Mouse (Mus musculus) kidney, embryonic 16.5 days (tissue): ENCODE measurements around the gene Ttc23. TPM values are rescaled to one million over a fixed set of nuclear protein-coding genes. Genes with fewer than 3 reads are reported as not detected.

Experiments
- ATAC-seq: fragments of 200-750 bp; cut with Nextera tagmentation; 2 replicates; pipeline ENCODE4 v1.8.0; 2017; ENCODE audit warnings: moderate TSS enrichment; ENCODE audit not compliant: low FRiP score, low TSS enrichment
- H3K27ac ChIP-seq: fragments of 300-500 bp; sonication (generic); 2 replicates; pipeline ENCODE4 v1.5.1; 2014; ENCODE audit warnings: low read length
- H3K27me3 ChIP-seq: fragments of 300-500 bp; sonication (generic); 2 replicates; pipeline ENCODE4 v1.6.1; 2014; ENCODE audit warnings: low read length, control low read depth, mixed read lengths; ENCODE audit not compliant: insufficient read depth
- H3K36me3 ChIP-seq: fragments of 300-500 bp; sonication (generic); 2 replicates; pipeline ENCODE4 v1.6.1; 2014; ENCODE audit warnings: low read length, control low read depth, mixed read lengths; ENCODE audit not compliant: insufficient read depth
- H3K4me1 ChIP-seq: fragments of 300-500 bp; sonication (generic); 2 replicates; pipeline ENCODE4 v1.6.1; 2014; ENCODE audit warnings: low read length, control low read depth, mixed read lengths; ENCODE audit not compliant: insufficient read depth
- H3K4me2 ChIP-seq: fragments of 300-500 bp; sonication (generic); replicated peaks from 2 replicates; pipeline ENCODE4 v1.6.1; 2014; ENCODE audit warnings: low read depth, low read length
- H3K4me3 ChIP-seq: fragments of 300-500 bp; sonication (generic); 2 replicates; pipeline ENCODE4 v1.5.1; 2014; ENCODE audit warnings: mild to moderate bottlenecking, low read length
- H3K9ac ChIP-seq: fragments of 300-500 bp; sonication (generic); replicated peaks from 2 replicates; pipeline ENCODE4 v1.6.1; 2014; ENCODE audit warnings: low read length
- H3K9me3 ChIP-seq: fragments of 300-500 bp; sonication (generic); 2 replicates; pipeline ENCODE4 v1.6.1; 2016; ENCODE audit warnings: low read length, control low read depth
- WGBS: fragments of 180-500 bp; shearing (Covaris S2); extraction: QIAGEN DNeasy Blood & Tissue Kit; methylation state at CpG from one replicate; pipeline ENCODE4 v1.1.7; 2014; 5-methylcytosine and 5-hydroxymethylcytosine counted together
- polyA plus RNA-seq: library from polyadenylated mRNA; unstranded; fragments of >200 nt; fragmentation: Nextera tagmentation; extraction: Ambion mirVana; gene quantifications from 2 replicates; pipeline ENCODE4 v1.2.1, GENCODE M21; 2015

Gene Ttc23
- polyA plus RNA-seq, 1 experiment from 2014 or later: 32.6 TPM

DNA sequence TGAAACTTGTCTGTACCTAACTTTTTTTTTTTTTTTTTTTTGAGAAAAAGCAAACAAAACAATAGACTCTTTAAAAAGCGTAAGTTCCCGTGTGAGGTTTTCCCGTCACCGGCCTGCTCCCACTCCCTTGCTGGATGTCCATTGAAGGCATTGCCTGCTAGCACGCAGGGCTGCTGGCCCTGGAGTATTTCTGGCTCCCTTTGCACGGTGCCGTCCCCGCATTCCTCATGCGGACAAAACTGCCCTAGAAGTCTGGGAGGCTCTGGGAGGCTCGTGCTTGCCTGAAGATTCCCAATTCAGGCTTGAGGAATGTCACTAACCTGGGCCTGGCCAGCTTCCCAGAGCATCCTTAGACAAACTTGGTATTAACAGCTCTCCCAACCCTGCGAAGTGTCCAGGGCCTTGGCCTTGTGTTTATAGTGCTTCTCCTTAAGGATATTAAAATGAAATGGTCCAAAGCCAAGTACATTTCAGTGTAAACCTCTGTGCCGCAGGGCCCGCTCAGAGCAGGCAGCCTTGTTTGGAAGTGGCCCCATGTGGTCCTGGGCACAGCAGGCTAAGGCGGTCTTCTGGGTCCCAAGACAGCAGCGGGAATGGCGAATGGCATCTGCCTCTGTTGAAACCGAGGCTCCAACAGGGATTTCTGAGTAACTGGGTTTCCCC, 54.2 kb downstream of the Ttc23 start:
- H3K9ac ChIP-seq: no peak overlapping the region
- WGBS: 80% methylated on average over 17 of the region's 17 CpGs
- no peaks in the 10 kb centered on the region for H3K27me3 ChIP-seq
- H3K4me1 ChIP-seq: no peaks in the 10 kb centered on the region
- peaks cover 14% of the 10 kb centered on the region for H3K36me3 ChIP-seq
- no peaks in the 10 kb centered on the region for H3K9me3 ChIP-seq
- H3K27ac ChIP-seq: no peak overlapping the region
- ATAC-seq: no peak
- H3K4me3 ChIP-seq: no peak overlapping the region
- no peak overlapping the region for H3K4me2 ChIP-seq

GRCm38 (mm10) chr7:67708160-67708559, 61.0 kb downstream of the Ttc23 start:
- no peak for ATAC-seq
- Histone ChIP-seq H3K9ac (no peak overlapping the region), H3K36me3 (peaks cover 35% of the 10 kb centered on the region), H3K4me1 (no peaks in the 10 kb centered on the region), H3K4me2 (no peak overlapping the region), H3K27ac (no peak overlapping the region), H3K27me3 (no peaks in the 10 kb centered on the region), H3K4me3 (no peak overlapping the region), H3K9me3 (no peaks in the 10 kb centered on the region; the same call in 1 of the 2 replicates)
- 90% methylated on average over 6 of the region's 6 CpGs for WGBS

- Histone ChIP-seq H3K4me1 (no peaks in the 10 kb centered on the region), H3K9ac (no peak overlapping the region), H3K4me3 (no peak overlapping the region), H3K27ac (no peak overlapping the region), H3K27me3 (no peaks in the 10 kb centered on the region), H3K36me3 (peaks cover 37% of the 10 kb centered on the region), H3K4me2 (no peak overlapping the region), H3K9me3 (no peaks in the 10 kb centered on the region; the same call in 1 of the 2 replicates)
- 82% methylated on average over 7 of the region's 7 CpGs for WGBS
- ATAC-seq: no peak
These were observed 63.0 kb downstream of the Ttc23 start for GRCm38 (mm10) chr7:67710216-67710615.

GRCm38 (mm10) chr7:67713820-67714510, 66.8 kb downstream of the Ttc23 start:
- WGBS: 73% methylated on average over 19 of the region's 19 CpGs
- Histone ChIP-seq H3K9me3 (no peaks in the 10 kb centered on the region; the same call in 1 of the 2 replicates), H3K4me3 (no peak overlapping the region), H3K27ac (no peak overlapping the region), H3K4me2 (no peak overlapping the region), H3K36me3 (peaks cover 45% of the 10 kb centered on the region), H3K4me1 (no peaks in the 10 kb centered on the region), H3K9ac (no peak overlapping the region), H3K27me3 (no peaks in the 10 kb centered on the region)
- no peak for ATAC-seq

GRCm38 (mm10) chr7:67715176-67715575, 68.0 kb downstream of the Ttc23 start:
- H3K4me3 ChIP-seq: no peak overlapping the region
- H3K27ac ChIP-seq: no peak overlapping the region
- no peaks in the 10 kb centered on the region for H3K4me1 ChIP-seq
- H3K4me2 ChIP-seq: no peak overlapping the region
- no peaks in the 10 kb centered on the region; the same call in 1 of the 2 replicates for H3K9me3 ChIP-seq
- H3K9ac ChIP-seq: no peak overlapping the region
- peaks cover 39% of the 10 kb centered on the region for H3K36me3 ChIP-seq
- no peaks in the 10 kb centered on the region for H3K27me3 ChIP-seq
- WGBS: 65% methylated on average over 7 of the region's 7 CpGs
- ATAC-seq: no peak

DNA sequence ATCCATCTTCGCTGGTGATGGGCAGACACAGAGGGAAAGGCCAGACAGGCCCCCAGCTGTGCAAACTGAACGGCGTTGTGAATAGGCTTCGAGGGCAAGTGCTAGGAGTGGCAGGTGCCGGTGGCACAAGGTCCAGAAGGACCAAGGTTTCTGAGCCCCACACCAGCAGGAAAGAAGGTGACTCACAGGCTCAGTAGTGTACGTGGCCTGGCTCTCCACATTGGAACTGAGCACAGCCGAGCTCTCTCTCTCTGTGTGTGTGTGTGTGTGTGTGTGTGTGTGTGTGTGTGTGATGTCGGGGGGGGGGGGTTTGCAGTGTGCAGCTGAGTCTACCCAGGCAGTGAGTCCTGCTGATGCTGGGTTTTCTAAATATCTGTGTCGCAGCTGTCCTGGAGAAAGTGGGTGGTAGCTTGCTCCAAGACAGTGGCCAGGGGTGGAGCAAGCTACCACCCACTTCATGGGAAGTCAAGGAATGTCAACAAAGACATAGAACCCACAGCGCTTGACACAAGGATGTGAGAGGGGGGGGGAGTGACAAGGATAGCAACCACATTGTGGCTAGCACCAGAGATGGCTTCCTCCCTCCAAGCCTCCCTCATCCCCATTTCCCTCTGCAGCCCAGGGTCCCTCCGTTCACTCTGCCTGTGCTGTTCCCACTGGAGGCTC, 69.1 kb downstream of the Ttc23 start:
- no peaks in the 10 kb centered on the region for H3K4me1 ChIP-seq
- H3K4me3 ChIP-seq: no peak overlapping the region
- H3K9ac ChIP-seq: no peak overlapping the region
- ATAC-seq: peak; percentile 19; the same call in 1 of the 2 replicates
- H3K9me3 ChIP-seq: no peaks in the 10 kb centered on the region; the same call in 1 of the 2 replicates
- H3K27ac ChIP-seq: no peak overlapping the region
- no peak overlapping the region for H3K4me2 ChIP-seq
- peaks cover 29% of the 10 kb centered on the region for H3K36me3 ChIP-seq
- no peaks in the 10 kb centered on the region for H3K27me3 ChIP-seq
- 75% methylated on average over 11 of the region's 11 CpGs for WGBS

GRCm38 (mm10) chr7:67716925-67717324, 69.7 kb downstream of the Ttc23 start:
- Histone ChIP-seq H3K4me2 (no peak overlapping the region), H3K4me1 (no peaks in the 10 kb centered on the region), H3K27me3 (no peaks in the 10 kb centered on the region), H3K27ac (no peak overlapping the region), H3K9me3 (no peaks in the 10 kb centered on the region; the same call in 1 of the 2 replicates), H3K36me3 (peaks cover 23% of the 10 kb centered on the region), H3K4me3 (no peak overlapping the region), H3K9ac (no peak overlapping the region)
- 91% methylated on average over 10 of the region's 10 CpGs for WGBS
- no peak for ATAC-seq

- 95% methylated on average over 3 of the region's 3 CpGs for WGBS
- Histone ChIP-seq H3K27ac (no peak overlapping the region), H3K9me3 (no peaks in the 10 kb centered on the region; the same call in 1 of the 2 replicates), H3K4me1 (no peaks in the 10 kb centered on the region), H3K27me3 (no peaks in the 10 kb centered on the region), H3K4me3 (no peak overlapping the region), H3K36me3 (peaks cover 19% of the 10 kb centered on the region), H3K4me2 (no peak overlapping the region), H3K9ac (no peak overlapping the region)
- ATAC-seq: no peak
These were observed 70.3 kb downstream of the Ttc23 start for GRCm38 (mm10) chr7:67717520-67717919.

- ATAC-seq: no peak
- H3K4me2 ChIP-seq: no peak overlapping the region
- H3K27me3 ChIP-seq: no peaks in the 10 kb centered on the region
- WGBS: 72% methylated on average over 8 of the region's 8 CpGs
- no peaks in the 10 kb centered on the region for H3K9me3 ChIP-seq
- peaks cover 13% of the 10 kb centered on the region; the same call in 1 of the 2 replicates for H3K36me3 ChIP-seq
- no peak overlapping the region for H3K4me3 ChIP-seq
- H3K9ac ChIP-seq: no peak overlapping the region
- H3K4me1 ChIP-seq: no peaks in the 10 kb centered on the region
- no peak overlapping the region for H3K27ac ChIP-seq
These were observed 71.6 kb downstream of the Ttc23 start for GRCm38 (mm10) chr7:67718804-67719203.
